Mouse (Mus musculus): ENCODE results near the gene Cdc45. TPM values are rescaled to one million over a fixed set of nuclear protein-coding genes. Genes with fewer than 3 reads are reported as not detected.
"Not testable (repeated sequence)": the region's sequence is repeated elsewhere in the genome, so short reads cannot be mapped to it uniquely, and the experiment has no call there.

Gene Cdc45
- 2.7 and 2.8 TPM in 2 replicates for polyA plus RNA-seq (2012; rRNA removed)

DNA sequence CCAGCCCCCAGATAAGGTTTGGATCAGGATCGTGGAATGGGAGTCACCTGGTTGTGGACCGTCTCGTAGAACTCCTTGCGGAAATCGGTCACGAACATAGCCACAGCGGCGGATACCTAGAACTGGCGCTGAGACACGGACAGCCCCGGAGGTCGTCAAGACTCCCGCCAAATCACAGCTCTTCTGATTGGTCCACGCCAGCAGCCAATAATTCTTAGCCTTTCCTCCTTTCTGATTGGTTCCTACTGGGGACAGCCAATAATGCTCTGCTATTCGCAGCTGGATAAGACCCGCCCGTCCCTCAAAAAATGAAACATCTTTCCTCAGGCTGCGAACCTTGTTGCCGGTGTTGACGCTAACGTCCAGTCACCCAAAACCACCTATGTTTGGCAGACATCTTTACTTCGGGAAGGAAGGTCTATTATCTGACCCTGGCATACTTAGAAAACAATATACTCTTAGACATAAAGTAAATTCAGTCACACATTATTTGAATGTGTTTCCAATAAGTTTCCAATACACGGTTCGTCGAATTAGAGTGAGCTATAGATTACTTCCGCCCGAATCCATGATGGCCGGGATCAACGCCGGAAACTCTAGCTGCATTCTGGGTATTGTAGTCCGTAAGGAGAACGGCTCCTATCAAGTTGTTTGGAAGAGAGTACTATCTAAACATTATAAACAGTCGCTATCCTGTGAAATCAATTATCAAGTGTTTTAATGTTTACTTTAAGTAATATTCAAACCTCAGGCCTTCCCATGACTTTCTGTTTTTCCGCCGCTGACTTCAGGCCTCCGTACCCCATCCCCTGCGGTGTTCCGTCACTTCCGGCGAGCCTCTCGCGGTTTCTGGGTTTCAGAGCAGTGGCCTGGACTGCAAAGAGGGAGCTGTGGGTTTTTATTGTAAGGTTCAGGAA is at the start of gene Cdc45, which contains the start of gene Ufd1:
TSS of gene Cdc45 (minus strand) at position 520 of the 917 bp plus-strand sequence.
TSS of gene Ufd1 (plus strand) at position 312 of the 917 bp plus-strand sequence.
- peak; percentile 94 to 95 for DNase-seq (ENCODE audit: extremely low spot score in 1 of 2, low spot score in 1 of 2)

DNA sequence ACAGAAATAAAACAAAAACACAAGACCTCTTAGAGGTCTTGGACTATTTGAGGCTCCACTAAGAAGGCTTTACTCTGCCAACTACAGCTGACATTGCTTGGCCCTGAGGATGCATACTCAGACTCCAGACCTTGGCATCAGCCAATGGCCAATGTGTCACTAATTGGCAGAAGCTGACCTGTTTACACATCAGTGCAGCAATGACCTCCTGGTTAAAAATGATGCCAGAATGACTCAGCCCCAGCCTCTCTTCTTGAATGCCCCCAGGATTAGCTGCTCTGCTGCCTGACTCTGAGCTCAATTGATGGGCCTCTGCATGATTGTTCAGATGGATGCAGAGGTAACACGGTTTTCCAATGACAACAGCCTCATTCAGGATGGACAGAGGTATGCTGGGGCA is 48.4 kb upstream of the Cdc45 start:
- DNase-seq (ENCODE audit: extremely low spot score in 1 of 2, low spot score in 1 of 2), result no peak

DNA sequence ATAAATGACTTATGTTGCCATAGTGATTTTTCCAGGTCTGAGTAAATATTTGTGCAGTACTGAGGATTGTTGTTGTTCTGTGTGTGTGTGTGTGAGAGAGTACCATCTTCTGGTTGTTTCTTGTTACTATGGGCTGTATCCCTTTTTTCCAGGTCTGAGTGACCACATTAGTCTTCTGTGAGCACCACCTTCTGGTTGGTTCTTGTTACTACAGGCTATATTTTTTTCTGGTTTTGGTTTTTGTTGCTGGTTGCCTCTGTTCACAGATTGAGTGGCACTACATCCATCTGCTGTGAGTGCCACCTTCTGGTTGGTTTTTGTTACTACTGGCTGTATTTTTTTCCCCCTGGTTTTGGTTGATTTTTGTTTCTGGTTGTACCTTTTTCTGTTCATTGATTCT is 46.8 kb upstream of the Cdc45 start:
- peak in 1 of 2 experiments; percentile 74 for DNase-seq (ENCODE audit: extremely low spot score in 1 of 2, low spot score in 1 of 2)

DNA sequence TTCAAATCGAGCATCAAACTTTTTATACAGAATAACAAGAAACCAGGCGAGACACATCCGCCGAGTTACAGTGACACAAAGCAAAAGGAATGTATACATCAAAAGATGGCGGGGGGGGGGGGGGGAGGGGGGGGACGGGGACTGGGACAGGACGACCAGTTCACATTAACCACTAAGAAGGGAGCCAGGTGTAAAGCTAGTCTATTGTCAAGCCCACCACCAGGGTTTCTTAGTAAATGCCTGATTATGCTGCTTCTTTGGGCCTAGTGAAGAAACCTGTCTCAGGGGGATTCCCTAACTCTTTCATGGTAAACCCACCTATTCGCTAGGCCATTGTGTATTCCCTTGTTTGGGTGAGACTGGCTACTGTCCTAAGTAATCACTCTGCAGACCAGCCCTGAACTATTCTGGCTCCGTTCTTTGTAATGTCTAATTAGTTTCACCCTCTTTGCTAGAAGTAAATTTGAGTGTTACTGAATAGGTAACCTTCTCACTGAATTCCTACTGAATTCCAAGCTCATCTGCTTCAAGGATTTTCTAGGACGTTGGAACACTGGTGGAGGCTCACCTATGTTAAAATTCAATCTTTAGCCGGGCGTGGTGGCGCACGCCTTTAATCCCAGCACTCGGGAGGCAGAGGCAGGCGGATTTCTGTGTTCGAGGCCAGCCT is 37.9 kb upstream of the Cdc45 start:
- not testable (repeated sequence) for DNase-seq (ENCODE audit: extremely low spot score in 1 of 2, low spot score in 1 of 2)

DNA sequence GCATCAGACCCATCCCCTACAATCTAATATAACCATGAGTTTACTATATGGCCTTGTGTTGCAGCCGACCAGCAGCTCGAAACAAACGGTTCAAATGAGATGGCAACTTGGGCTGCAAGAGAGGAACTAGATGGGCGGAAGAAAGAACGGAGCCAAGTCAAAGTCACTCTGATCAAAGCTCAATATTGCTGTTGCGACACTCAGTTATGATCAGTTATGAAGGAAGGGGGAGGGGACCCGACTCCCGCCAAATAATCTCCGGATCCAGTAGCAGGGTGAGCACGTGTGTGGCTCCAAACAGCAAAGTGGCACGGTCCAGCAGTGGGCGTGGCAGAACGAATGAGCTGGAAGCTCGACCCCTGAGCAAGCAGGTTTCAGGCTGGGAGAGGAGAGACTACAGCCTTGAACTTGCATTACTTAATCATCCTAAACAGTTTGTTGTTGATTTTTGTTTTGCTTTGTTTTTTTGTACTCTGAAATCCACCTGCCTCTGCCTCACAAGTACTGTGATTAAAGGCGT is 34.6 kb upstream of the Cdc45 start:
- DNase-seq (ENCODE audit: extremely low spot score in 1 of 2, low spot score in 1 of 2), result no peak

DNA sequence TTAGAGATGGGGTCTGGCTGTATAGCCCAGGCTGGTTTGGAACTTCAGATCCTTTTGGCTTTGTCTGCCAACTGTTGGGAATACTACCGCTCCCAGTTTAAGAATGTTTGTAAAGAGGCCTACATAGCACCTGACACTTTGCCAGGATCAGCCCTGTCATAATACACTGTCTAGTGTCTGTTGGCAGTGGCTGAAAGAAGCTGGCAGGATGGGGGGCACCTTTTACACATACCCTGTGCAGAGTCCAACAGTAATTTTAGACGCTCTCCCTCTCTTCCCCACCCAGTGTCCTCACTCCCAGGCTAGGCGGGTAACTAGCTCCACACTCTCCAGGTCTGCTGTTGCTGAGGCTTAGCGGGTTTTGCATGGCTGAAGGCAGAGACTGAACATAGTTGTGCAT is 26.6 kb upstream of the Cdc45 start:
- DNase-seq (ENCODE audit: extremely low spot score in 1 of 2, low spot score in 1 of 2), result no peak

DNA sequence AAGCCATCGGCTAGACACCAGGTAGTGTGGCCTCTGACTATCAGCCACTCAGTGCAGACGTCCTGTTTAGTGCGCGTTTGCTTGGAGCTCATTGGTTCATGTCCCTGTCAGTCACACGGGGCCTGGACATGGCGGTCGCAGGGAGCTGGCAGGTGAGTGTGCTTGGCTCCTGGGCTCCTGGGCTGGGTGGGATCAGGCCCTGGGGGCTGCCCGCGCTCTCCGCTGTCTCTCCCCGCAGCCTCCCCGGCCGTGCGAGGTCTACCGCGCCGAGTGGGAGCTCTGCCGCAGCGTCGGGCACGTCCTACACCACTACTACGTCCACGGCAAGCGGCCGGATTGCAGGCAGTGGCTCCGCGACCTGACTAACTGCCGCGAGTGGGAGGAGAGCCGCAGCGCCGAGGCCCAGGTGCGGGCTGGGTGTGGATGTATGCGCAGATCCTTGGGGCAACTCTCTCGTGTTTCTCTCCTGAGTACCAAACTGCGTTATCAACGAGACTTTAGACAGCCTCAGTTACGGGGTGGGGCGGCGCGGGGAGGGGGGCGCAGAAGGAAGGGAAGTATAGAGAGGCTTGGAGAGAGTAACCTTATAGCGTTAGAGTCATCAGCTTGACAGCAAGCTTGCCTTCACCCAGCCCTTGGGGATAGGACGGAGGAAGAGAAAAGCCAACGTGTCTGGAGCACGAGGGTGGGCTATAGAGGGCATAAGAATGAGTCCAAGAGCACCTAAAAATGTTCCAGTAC is 24.9 kb upstream of the Cdc45 start, which contains the start of the genes 2510002D24Rik and Gm28539:
TSS of gene 2510002D24Rik (plus strand) at position 111 of the 741 bp plus-strand sequence.
TSS of gene Gm28539 (plus strand) at position 117 of the 741 bp plus-strand sequence.
- DNase-seq (ENCODE audit: extremely low spot score in 1 of 2, low spot score in 1 of 2), result peak; percentile 90 to 96

DNA sequence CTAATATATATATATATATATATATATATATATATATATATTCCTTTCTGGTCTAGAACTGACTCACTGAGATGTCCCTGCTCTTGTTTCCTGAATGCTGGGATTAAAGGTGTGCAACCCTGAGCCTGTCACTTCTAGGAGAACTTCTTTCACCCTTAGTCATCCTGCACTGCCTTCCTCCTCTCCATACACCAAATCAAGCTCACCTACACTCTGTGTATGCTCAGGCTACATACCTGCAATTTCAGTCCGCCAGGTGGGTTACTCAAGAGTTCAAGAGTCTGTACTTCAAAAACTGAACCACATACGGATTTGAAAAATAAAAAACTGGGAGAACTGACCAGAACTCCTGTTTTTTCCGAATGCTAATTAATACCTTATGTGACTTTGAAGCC is 24.3 kb upstream of the Cdc45 start:
- DNase-seq (ENCODE audit: extremely low spot score in 1 of 2, low spot score in 1 of 2), result no peak

DNA sequence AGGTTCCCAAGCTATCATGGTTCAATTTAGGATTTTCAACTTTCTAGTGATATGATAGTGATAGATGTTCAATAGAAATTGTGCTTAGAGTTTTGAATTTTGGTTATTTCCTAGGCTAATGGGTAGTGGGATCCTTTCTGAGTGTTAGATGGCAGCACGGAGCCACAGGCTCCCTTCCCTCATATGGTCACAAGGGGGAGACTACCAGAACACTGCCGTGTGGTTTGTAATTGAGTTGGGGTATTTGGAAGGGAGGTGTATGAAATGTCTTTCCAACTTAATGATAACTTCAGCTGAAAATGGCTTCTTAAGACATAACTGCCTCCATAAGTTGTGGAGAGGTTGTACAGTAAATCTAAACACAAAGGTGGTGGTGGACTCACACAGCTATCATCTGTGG is 21.7 kb upstream of the Cdc45 start:
- DNase-seq (ENCODE audit: extremely low spot score in 1 of 2, low spot score in 1 of 2), result no peak

DNA sequence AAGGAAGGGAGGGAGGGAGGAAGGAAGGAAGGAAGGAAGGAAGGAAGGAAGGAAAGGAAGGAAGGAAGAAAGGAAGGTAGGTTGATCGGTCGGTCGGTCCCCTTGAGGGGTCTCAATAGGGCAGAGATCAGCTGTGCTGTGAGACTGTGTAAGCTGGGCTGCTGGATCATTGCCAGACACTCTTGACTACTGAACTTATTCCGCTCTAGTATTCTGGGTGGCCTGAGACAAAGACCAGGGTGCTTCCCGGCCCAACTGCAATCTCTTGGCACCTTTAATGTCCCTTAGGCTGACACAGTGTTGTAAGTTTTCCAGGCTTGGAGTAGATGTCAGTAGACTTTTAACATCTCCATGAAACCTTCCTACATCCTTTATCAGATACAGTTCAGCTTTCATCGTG is 17.3 kb upstream of the Cdc45 start:
- DNase-seq (ENCODE audit: extremely low spot score in 1 of 2, low spot score in 1 of 2), result no peak

DNA sequence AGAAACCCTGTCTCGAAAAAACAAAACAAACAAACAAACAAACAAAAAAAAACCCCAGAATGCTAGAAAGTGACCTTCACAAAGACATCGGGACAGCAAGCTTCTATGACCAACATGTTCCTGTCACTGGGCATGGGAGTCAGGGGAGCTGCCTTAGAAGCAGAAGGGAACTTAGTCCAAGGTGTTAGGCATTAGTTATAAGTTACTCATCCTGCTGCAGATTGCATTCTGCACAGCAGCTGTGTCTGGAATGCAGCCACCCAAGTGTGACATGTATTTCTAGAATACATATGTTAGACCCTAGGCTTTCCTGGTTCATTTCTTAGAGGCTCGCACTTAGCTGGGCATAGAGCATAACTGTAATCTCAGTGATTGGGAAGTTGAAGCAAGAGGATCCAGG is 16.8 kb upstream of the Cdc45 start:
- no peak for DNase-seq (ENCODE audit: extremely low spot score in 1 of 2, low spot score in 1 of 2)

DNA sequence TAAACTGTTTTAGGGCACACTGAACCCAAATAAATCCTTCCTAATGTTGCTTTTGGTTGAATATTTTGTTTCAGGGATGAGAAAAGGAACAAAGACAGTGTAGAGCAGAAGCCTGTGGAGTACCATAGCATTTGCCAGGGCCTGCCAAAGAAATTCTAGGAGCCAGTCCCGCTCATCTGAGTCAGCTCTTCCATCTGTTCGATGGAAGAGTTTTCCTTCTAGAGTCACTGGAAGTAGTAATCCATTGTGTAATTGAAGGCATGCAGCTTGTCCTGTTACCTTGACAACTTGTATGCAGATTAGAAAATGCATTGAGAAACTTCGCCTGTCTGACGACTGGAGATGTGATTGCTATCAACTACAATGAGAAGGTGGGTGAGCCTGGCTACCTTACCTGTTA is 11.1 kb upstream of the Cdc45 start:
- DNase-seq (ENCODE audit: extremely low spot score in 1 of 2, low spot score in 1 of 2), result peak; percentile 31 to 50

DNA sequence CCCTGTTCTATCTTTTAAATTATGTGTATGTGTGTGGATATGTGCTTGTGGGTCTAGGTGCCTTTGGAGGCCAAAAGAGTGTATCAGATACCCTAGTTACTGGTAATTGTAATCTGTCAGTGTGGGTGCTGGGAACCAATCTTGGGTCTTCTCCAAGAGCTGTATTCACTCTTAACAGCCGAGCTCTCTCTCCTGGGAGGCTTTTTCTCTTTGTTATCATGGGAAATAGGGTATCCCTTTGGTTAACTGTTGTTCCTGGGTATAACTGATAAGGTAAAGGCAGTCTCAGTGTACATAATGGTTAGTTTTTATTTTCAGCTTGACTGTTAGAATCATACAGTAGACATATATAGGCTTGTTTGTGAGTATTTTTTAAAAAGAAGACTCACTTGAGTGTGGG is 10.6 kb upstream of the Cdc45 start:
- DNase-seq (ENCODE audit: extremely low spot score in 1 of 2, low spot score in 1 of 2), result no peak

DNA sequence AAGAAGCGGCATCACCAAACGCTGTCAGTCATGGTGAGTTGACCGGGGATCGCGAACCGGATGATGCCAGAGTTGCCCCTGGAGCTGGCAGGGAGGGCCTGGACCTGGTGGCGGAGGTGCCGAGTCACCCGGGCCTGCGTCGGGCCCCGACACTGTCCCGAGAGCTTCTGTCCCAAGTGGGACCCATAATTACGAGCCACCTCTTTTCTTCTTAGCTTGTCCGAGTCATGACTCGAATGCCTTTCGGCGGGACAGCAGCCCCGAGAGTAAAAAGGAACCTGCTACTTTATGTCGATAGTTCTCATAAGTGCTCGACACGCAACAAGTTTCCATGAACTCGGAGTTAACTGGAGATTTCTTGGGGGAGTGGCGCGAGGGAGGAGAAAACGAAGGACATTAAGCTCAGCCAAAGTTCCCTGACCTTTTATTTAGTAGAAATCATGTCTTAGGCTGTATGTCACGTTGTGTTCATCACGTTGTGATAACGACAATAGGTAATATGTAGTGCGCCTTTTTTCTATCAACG is 661 bp upstream of the Cdc45 start:
- no peak for DNase-seq (ENCODE audit: extremely low spot score in 1 of 2, low spot score in 1 of 2)

DNA sequence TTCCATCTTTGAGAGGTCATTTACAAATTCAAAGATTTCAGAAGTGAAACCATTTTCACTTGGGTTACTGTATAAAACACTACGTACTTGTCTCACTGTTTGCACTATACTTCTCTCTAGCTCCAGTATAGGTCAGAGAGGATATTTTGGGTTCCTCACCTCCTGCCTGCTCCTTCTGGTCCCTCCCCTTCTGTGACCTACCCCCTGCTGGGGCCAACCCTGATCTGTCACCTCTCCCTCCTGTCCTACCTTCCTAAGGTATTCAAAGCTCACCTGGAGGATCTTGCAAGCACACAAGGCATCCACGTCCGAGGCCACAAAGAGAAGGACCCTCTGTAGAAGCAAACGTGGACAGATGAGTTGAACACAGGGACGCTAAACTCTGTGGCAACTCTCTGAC is 755 bp downstream of the Cdc45 start:
- DNase-seq (ENCODE audit: extremely low spot score in 1 of 2, low spot score in 1 of 2), result no peak

DNA sequence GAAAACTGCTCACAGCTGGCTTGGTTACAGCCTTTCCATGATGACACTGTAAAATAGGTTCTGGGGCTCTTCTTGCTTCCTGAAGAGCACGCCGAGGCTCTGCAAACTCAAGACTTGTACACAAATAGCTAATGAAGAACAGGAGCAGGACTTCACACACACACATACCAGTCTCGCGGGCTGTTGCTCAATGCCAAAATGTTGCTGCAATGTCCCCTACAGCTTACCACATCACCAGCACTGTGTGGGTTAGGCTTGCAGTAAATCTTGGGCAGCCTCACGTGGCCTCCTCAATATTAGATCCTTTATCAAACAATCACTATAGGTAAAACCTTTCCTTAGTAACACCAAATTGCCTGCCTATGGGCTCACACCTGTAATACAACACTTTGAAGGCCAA is 2.8 kb downstream of the Cdc45 start:
- no peak for DNase-seq (ENCODE audit: extremely low spot score in 1 of 2, low spot score in 1 of 2)

DNA sequence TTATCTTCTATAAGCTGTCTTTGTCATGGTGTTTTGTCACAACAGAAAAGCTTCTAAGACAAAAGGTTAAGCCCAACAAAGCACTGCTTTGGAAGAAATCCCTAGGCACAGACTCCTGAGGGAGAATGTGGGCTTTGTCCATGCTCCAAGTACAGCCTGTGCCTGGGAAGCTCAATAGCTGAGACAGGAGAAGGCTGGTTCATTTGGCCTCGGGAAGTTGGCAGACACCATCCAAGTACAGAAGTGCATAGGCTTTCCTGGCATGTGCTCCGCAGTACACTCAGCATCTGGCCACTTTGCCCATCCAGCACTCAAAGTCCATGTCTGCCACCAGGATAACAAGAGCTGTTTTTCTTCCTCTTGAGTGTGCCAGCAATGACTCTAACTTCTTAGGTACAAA is 6.0 kb downstream of the Cdc45 start:
- DNase-seq (ENCODE audit: extremely low spot score in 1 of 2, low spot score in 1 of 2), result no peak

DNA sequence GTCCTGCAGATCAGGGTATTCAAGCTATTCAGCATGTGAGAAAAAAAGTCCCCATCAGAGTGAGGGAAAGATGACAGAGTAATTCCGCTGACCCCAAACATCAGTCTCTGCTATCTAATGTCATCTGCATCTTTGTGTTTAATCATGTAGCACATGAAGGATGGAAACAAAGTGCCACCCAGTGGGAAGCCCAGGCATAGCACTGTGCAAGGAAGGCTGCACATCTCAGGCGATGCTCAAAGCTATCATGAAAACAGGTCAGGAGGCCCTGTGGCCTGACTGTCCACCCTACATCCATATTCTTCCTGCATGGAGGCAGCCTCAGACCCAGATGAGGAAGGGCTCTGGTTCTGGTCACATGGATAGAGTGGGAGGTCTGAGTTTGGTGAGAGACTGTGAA is 12.9 kb downstream of the Cdc45 start:
- DNase-seq (ENCODE audit: extremely low spot score in 1 of 2, low spot score in 1 of 2), result peak; percentile 43 to 84

DNA sequence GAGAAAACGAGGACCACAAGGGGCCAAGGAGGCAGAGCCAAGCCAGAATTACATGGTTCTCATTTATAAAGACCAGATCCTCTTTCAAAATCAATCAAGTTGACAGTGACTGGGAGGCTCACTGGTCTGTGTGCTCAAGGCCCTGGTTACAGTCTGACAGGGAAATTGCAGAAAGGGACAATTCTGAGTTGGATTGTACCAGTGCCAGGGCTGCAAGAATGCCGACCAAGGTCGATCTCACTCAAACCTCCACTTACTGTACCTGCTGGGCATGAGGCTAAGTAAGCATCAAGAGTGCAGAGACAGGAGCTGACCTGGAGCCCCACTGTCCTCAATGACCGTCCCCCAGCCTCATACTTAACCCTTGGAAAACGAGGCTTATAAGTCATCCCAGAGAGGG is 13.6 kb downstream of the Cdc45 start:
- DNase-seq (ENCODE audit: extremely low spot score in 1 of 2, low spot score in 1 of 2), result no peak

DNA sequence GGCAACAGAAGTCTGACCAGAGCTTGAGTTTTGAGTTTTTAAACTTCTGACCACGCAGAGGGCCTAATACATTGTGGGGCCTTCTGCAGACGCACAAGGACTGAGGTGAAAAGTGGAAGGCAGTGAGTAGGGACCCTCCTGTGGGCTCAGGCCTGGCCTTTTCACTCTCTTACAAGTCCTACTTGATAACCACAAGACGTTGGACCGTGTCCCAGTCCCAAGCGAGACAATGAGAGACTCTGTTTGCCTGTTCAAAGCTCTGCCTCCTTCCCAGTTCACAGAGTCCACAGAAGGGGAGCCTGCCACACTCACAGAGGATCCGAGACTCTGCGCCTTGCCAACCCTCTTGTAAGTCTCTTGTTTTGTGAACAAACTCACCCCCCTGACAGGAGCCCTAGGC is 15.1 kb downstream of the Cdc45 start:
- no peak for DNase-seq (ENCODE audit: extremely low spot score in 1 of 2, low spot score in 1 of 2)
